In genomic region chr7:93331351-93331750, GRCm38 (mm10) we compare ENCODE assay signal across 26 mouse cellular contexts.
A peak's percentile ranks its signal among the peaks of the same experiment; 100 is the strongest.
DNase-seq lines count a peak whose midpoint lies in the region; ATAC-seq and TF ChIP-seq lines count a peak whose summit lies in the region.
"Had no signal": no experiment of that assay in that cellular context is flagged by ENCODE, and none has a peak within 500 bp of the region (broad histone marks: within the 10 kb centered on the region; RNA-seq: fewer than 3 reads in every experiment).

No protein-coding gene starts in this region.

- H3K36me3 ChIP-seq in hindbrain, embryonic 16.5 days (ENCODE audit: control insufficient read depth, insufficient read depth, low read length), result no peaks in the 10 kb centered on the region
- H3K36me3 ChIP-seq: embryonic facial prominence, embryonic 13.5 days; G1E; hindbrain, embryonic 10.5 days; hindbrain, embryonic 15.5 days; intestine, embryonic 15.5 days; neural tube, embryonic 13.5 days had no signal

- intact Hi-C loops in left cerebral cortex, postnatal 4 days (cut with DNase I), result no loop called here
- intact Hi-C loops in left cerebral cortex, adult 2 months (cut with DNase I), result no loop called here

- H3K27ac ChIP-seq in left cerebral cortex, adult 2 months, result no peak overlapping the region
- no peak overlapping the region for H3K27ac ChIP-seq in hindbrain, embryonic 16.5 days (ENCODE audit: low read depth, low read length)
- H3K27ac ChIP-seq: embryonic facial prominence, embryonic 13.5 days; hindbrain, embryonic 10.5 days; hindbrain, embryonic 15.5 days; intestine, embryonic 15.5 days; liver, embryonic 14.5 days; neural tube, embryonic 13.5 days had no signal

- H3K4me3 ChIP-seq in left cerebral cortex, adult 2 months, result no peak overlapping the region
- no peak overlapping the region for H3K4me3 ChIP-seq in hindbrain, embryonic 16.5 days (ENCODE audit: low read length)
- H3K4me3 ChIP-seq: embryonic facial prominence, embryonic 13.5 days; erythroblast, embryonic 14.5 days; hindbrain, embryonic 10.5 days; hindbrain, embryonic 15.5 days; intestine, embryonic 15.5 days; neural tube, embryonic 13.5 days had no signal

- no peak overlapping the region for H3K4me2 ChIP-seq in hindbrain, embryonic 16.5 days (ENCODE audit: low read length)
- H3K4me2 ChIP-seq: embryonic facial prominence, embryonic 13.5 days; hindbrain, embryonic 15.5 days; intestine, embryonic 15.5 days; neural tube, embryonic 13.5 days had no signal

- no peak for ATAC-seq in hindbrain, embryonic 16.5 days
- ATAC-seq: intestine, embryonic 15.5 days had no signal

- no peaks in the 10 kb centered on the region for H3K4me1 ChIP-seq in hindbrain, embryonic 16.5 days (ENCODE audit: control insufficient read depth, insufficient read depth, low read depth, low read length)
- H3K4me1 ChIP-seq: embryonic facial prominence, embryonic 13.5 days; hindbrain, embryonic 10.5 days; hindbrain, embryonic 15.5 days; intestine, embryonic 15.5 days; neural tube, embryonic 13.5 days had no signal

- no peak overlapping the region for H3K9ac ChIP-seq in hindbrain, embryonic 16.5 days (ENCODE audit: low read depth, low read length)
- H3K9ac ChIP-seq: embryonic facial prominence, embryonic 13.5 days; hindbrain, embryonic 15.5 days; intestine, embryonic 15.5 days; liver, embryonic 14.5 days; neural tube, embryonic 13.5 days had no signal

- DNase-seq in cerebellum, postnatal 14 days, result peak; percentile 43 to 52
- no peak for DNase-seq in cerebellum, adult 9-11 months
- peak; percentile 4 for DNase-seq in left cerebral cortex, postnatal 4 days
- no peak for DNase-seq in left cerebral cortex, adult 2 months (ENCODE audit: extremely low spot score in 1 of 2, low spot score in 2 of 2)
- DNase-seq in right cerebral cortex, postnatal 4 days, result peak; percentile 12
- DNase-seq in right cerebral cortex, postnatal 36 days (ENCODE audit: low spot score in 2 of 2), result no peak
- DNase-seq: adrenal gland, adult 8-10 months; cerebellum, adult 11-12 months; cerebellum, postnatal 36 days; gastrocnemius, postnatal 10 days; heart, postnatal 14 days; kidney, adult 2 months; kidney, postnatal 36 days; liver; lung, adult 2 months; lung, postnatal 14 days; thymus, postnatal 4 days had no signal

- no peak for TF ChIP-seq CTCF in left cerebral cortex, adult 2 months (IDR thresholded peaks at IDR 0.05)

- 86% methylated on average over 1 of the region's 1 CpGs for WGBS in hindbrain, embryonic 16.5 days

- H3K27me3 ChIP-seq in hindbrain, embryonic 16.5 days (replicated peaks; ENCODE audit: control insufficient read depth, insufficient read depth, low read length), result no peaks in the 10 kb centered on the region
- H3K27me3 ChIP-seq: embryonic facial prominence, embryonic 13.5 days; hindbrain, embryonic 15.5 days; intestine, embryonic 15.5 days; neural tube, embryonic 13.5 days had no signal

- H3K9me3 ChIP-seq in hindbrain, embryonic 16.5 days (ENCODE audit: control insufficient read depth, low read length), result no peaks in the 10 kb centered on the region
- H3K9me3 ChIP-seq: embryonic facial prominence, embryonic 13.5 days; hindbrain, embryonic 10.5 days; hindbrain, embryonic 15.5 days; intestine, embryonic 15.5 days; neural tube, embryonic 13.5 days had no signal

Comparison
In these comparisons a context has a peak if more than half of its experiments do, and no peak if none do; other contexts are left out.
1. DNase-seq: peak in cerebellum, postnatal 14 days (2 of 2), left cerebral cortex, postnatal 4 days (single experiment) and right cerebral cortex, postnatal 4 days (single experiment); none in cerebellum, adult 9-11 months (single experiment), left cerebral cortex, adult 2 months (0 of 2) and right cerebral cortex, postnatal 36 days (0 of 2).